Mouse (Mus musculus) liver, embryonic 14.5 days (tissue): ENCODE results near the gene Fam129a. TPM values are rescaled to one million over a fixed set of nuclear protein-coding genes. Genes with fewer than 3 reads are reported as not detected.

ENCODE experiments used
- ATAC-seq: fragments of 200-750 bp; cut with Nextera tagmentation; 2 replicates; pipeline ENCODE4 v1.8.0; 2017; ENCODE audit warnings: moderate number of reproducible peaks, mild to moderate bottlenecking, moderate library complexity; ENCODE audit not compliant: insufficient read depth
- DNase-seq, 3 experiments: peaks; one replicate each; pipeline ENCODE4 v3.0.0-alpha.2; 2012 to 2013; ENCODE audit warnings: low read depth in 3 of 3, low spot score in 3 of 3
- H3K27ac ChIP-seq: fragments of 300-500 bp; sonication (generic); 2 replicates; pipeline ENCODE4 v1.5.1; 2014; ENCODE audit warnings: moderate library complexity, mild to moderate bottlenecking, control low read depth, inconsistent platforms
- H3K27me3 ChIP-seq: fragments of 300-500 bp; sonication (generic); 2 replicates; pipeline ENCODE4 v1.6.1; 2014; ENCODE audit warnings: mild to moderate bottlenecking, low read length, moderate library complexity; ENCODE audit not compliant: control insufficient read depth, insufficient read depth
- H3K36me3 ChIP-seq: fragments of 300-500 bp; sonication (generic); replicated peaks from 2 replicates; pipeline ENCODE4 v1.6.1; 2014; ENCODE audit warnings: low read depth; ENCODE audit not compliant: control insufficient read depth, insufficient read depth
- H3K4me1 ChIP-seq, 2 experiments: fragments of 200-500 bp in 1 of 2; fragments of 300-500 bp in 1 of 2; sonication (generic) in 1 of 2; replicated peaks; 2 replicates each; pipeline ENCODE4 v1.6.1; 2012 to 2014; ENCODE audit warnings: antibody characterized with exemption in 1 of 2, inconsistent platforms in 1 of 2, low read length in 1 of 2; ENCODE audit not compliant: control insufficient read depth in 2 of 2, insufficient read depth in 2 of 2
- H3K4me2 ChIP-seq: fragments of 300-500 bp; sonication (generic); 2 replicates; pipeline ENCODE4 v1.6.1; 2014; ENCODE audit warnings: low read depth, mild to moderate bottlenecking, control low read depth, moderate library complexity
- H3K4me3 ChIP-seq, 2 experiments: fragments of 200-500 bp in 1 of 2; fragments of 300-500 bp in 1 of 2; sonication (generic) in 1 of 2; 2 replicates each; pipeline ENCODE4 v1.5.1; 2012 to 2014; ENCODE audit warnings: low read depth in 2 of 2, low read length in 2 of 2, mild to moderate bottlenecking in 2 of 2, control low read depth in 1 of 2, inconsistent platforms in 1 of 2, moderate library complexity in 1 of 2; ENCODE audit not compliant: insufficient read depth in 1 of 2
- H3K9ac ChIP-seq: fragments of 300-500 bp; sonication (generic); replicated peaks from 2 replicates; pipeline ENCODE4 v1.6.1; 2014; ENCODE audit warnings: mild to moderate bottlenecking, control low read depth, moderate library complexity
- H3K9me3 ChIP-seq: fragments of 300-500 bp; sonication (generic); 2 replicates; pipeline ENCODE4 v1.6.1; 2016; ENCODE audit warnings: low read length, mixed read lengths; ENCODE audit not compliant: control insufficient read depth
- CTCF ChIP-seq: IDR thresholded peaks from 2 replicates; pipeline ENCODE4 v1.5.1; 2016; ENCODE audit warnings: antibody characterized with exemption, low read depth, control low read depth
- EP300 ChIP-seq: IDR thresholded peaks from 2 replicates; pipeline ENCODE4 v1.6.1; 2016; ENCODE audit warnings: antibody characterized with exemption, low read depth
- WGBS: fragments of 180-500 bp; shearing (Covaris S2); extraction: QIAGEN DNeasy Blood & Tissue Kit; methylation state at CpG from one replicate; pipeline ENCODE4 v1.1.7; 2014; ENCODE audit not compliant: insufficient replicate concordance; 5-methylcytosine and 5-hydroxymethylcytosine counted together
- polyA plus RNA-seq, 2 experiments: library from polyadenylated mRNA; depleted of rRNA in 1 of 2; stranded (reverse) in 1 of 2; unstranded in 1 of 2; fragments of >200 nt; fragmentation: Nextera tagmentation in 1 of 2; extraction: Ambion mirVana in 1 of 2; gene quantifications; 2 replicates each; pipeline versions ENCODE4 v1.2.1 to v1.2.3; 2012 to 2014

Fam129a gene
- polyA plus RNA-seq, 2 experiments, result 1.5 to 3.4 TPM

- WGBS, result 75% methylated on average over 4 of the region's 4 CpGs
- no peak overlapping the region for H3K4me3 ChIP-seq
- no peaks in the 10 kb centered on the region for H3K9me3 ChIP-seq
- H3K4me2 ChIP-seq, result no peak overlapping the region
- H3K36me3 ChIP-seq, result no peaks in the 10 kb centered on the region
- H3K9ac ChIP-seq, result no peak overlapping the region
- ATAC-seq, result no peak
- peaks cover 3 to 10% of the 10 kb centered on the region in 2 experiments; a peak in 2 of 4 replicates for H3K4me1 ChIP-seq
- DNase-seq, result no peak
- no peak overlapping the region for H3K27ac ChIP-seq
- TF ChIP-seq CTCF (no peak), EP300 (no peak)
- no peaks in the 10 kb centered on the region for H3K27me3 ChIP-seq
These were observed 55.6 kb downstream of the Fam129a start for GRCm38 (mm10) chr1:151626631-151627030.

- Histone ChIP-seq H3K27me3 (no peaks in the 10 kb centered on the region), H3K36me3 (no peaks in the 10 kb centered on the region), H3K4me3 (no peak overlapping the region), H3K9me3 (no peaks in the 10 kb centered on the region), H3K27ac (no peak overlapping the region), H3K4me1 (peaks cover 3 to 10% of the 10 kb centered on the region in 2 experiments; a peak in 2 of 4 replicates), H3K4me2 (no peak overlapping the region), H3K9ac (no peak overlapping the region)
- 66% methylated on average over 3 of the region's 3 CpGs for WGBS
- ATAC-seq, result no peak
- TF ChIP-seq CTCF (no peak), EP300 (no peak)
- no peak for DNase-seq
These were observed 56.2 kb downstream of the Fam129a start for GRCm38 (mm10) chr1:151627141-151627540.

DNA sequence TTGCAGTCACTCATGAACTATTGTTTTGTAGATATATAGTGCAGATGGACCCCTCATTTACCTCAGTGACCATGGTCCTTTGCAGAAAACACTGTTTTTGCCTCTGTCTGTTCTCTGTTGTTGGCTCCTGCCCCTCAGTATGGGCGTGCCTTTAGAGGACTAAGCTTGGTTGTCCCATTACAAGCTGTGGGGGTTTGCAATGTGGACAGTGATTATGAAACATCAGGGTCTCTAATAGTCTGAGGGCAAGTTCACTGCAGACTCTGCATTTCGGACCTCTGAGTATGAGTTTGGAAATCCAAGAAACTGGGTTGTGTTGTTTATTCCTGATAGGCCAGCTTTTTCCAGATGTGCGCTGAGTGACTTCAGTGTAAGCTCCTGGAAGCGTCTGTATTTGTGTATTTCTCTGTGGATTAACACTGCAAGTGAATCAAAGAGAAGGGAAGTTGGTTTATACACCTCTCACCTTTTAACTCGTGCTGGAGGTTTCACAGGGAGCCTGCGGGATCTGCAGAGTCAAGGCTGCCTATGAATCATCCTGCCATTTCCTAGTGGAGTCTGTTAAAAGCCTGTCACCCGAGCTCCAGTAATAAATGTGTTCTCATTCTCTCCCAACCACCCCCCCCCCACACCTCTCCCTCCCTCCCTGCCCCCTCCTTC, 58.7 kb downstream of the Fam129a start:
- Histone ChIP-seq H3K27ac (no peak overlapping the region), H3K4me3 (no peak overlapping the region), H3K27me3 (no peaks in the 10 kb centered on the region), H3K4me2 (no peak overlapping the region), H3K36me3 (no peaks in the 10 kb centered on the region), H3K4me1 (peaks cover 2 to 5% of the 10 kb centered on the region in 2 experiments; a peak in 1 of 4 replicates), H3K9ac (no peak overlapping the region), H3K9me3 (peaks cover 2% of the 10 kb centered on the region; the same call in 1 of the 2 replicates)
- no peak for TF ChIP-seq EP300
- no peak for TF ChIP-seq CTCF
- DNase-seq (no peak), ATAC-seq (no peak)
- WGBS, result 50% methylated on average over 7 of the region's 7 CpGs

GRCm38 (mm10) chr1:151630251-151630628, 59.3 kb downstream of the Fam129a start:
- no peak overlapping the region for H3K9ac ChIP-seq
- TF ChIP-seq CTCF (no peak), EP300 (no peak)
- no peaks in the 10 kb centered on the region for H3K36me3 ChIP-seq
- 72% methylated on average over 2 of the region's 2 CpGs for WGBS
- H3K9me3 ChIP-seq, result peaks cover 2% of the 10 kb centered on the region; the same call in 1 of the 2 replicates
- no peak overlapping the region for H3K4me2 ChIP-seq
- ATAC-seq (no peak), DNase-seq (no peak)
- H3K27me3 ChIP-seq, result no peaks in the 10 kb centered on the region
- no peak overlapping the region for H3K27ac ChIP-seq
- peaks cover 0 to 2% of the 10 kb centered on the region in 2 experiments; a peak in 1 of 4 replicates for H3K4me1 ChIP-seq
- H3K4me3 ChIP-seq, result no peak overlapping the region

- peaks cover 2% of the 10 kb centered on the region; the same call in 1 of the 2 replicates for H3K9me3 ChIP-seq
- H3K4me3 ChIP-seq, result no peak overlapping the region
- no peak overlapping the region for H3K4me2 ChIP-seq
- H3K36me3 ChIP-seq, result no peaks in the 10 kb centered on the region
- 52% methylated on average over 2 of the region's 2 CpGs for WGBS
- no peak overlapping the region for H3K27ac ChIP-seq
- DNase-seq, result no peak
- H3K27me3 ChIP-seq, result no peaks in the 10 kb centered on the region
- H3K9ac ChIP-seq, result no peak overlapping the region
- TF ChIP-seq CTCF, result no peak
- TF ChIP-seq EP300, result no peak
- no peak for ATAC-seq
- peaks cover 0 to 2% of the 10 kb centered on the region in 2 experiments; a peak in 1 of 4 replicates for H3K4me1 ChIP-seq
These were observed 60.1 kb downstream of the Fam129a start for GRCm38 (mm10) chr1:151631061-151631460.
